Mouse (Mus musculus): ENCODE measurements around the gene Arhgap23. TPM values are rescaled to one million over a fixed set of nuclear protein-coding genes. Genes with fewer than 3 reads are reported as not detected.

The Arhgap23 gene
- polyA plus RNA-seq, 1 experiment from 2014 or later: 6.6 TPM

DNA sequence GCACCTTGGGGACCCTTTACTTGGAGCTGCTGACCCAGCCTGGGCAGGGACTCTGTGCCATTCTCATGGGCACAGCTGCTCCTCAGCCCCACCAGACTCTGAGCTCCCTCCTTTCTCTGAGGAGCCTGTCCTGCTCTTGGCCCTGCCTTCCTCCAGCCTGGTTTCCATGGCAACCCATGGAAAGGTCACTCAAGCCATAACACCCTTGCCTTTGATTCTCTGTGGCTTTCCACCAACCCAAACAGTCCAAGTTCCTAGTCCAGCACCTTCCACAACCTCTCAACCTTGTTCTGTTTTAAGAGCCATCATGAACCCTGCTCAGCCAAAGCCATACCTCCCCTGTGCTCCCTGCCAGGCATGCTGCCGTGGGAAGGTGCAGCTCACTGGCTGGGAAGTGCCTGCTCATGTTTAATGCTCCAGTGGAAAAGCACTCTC is 108.5 kb downstream of the Arhgap23 start:
- ATAC-seq (ENCODE audit: insufficient read depth): no peak
- Histone ChIP-seq H3K9me3 (replicated peaks) (no peaks in the 10 kb centered on the region), H3K9ac (no peak overlapping the region), H3K27me3 (peaks cover 59% of the 10 kb centered on the region), H3K4me2 (no peak overlapping the region), H3K4me1 (replicated peaks) (no peaks in the 10 kb centered on the region), H3K27ac (replicated peaks) (no peak overlapping the region), H3K36me3 (replicated peaks) (no peaks in the 10 kb centered on the region), H3K4me3 (replicated peaks) (no peak overlapping the region)
- WGBS (ENCODE audit: insufficient replicate concordance): 42% methylated on average over 1 of the region's 1 CpGs

DNA sequence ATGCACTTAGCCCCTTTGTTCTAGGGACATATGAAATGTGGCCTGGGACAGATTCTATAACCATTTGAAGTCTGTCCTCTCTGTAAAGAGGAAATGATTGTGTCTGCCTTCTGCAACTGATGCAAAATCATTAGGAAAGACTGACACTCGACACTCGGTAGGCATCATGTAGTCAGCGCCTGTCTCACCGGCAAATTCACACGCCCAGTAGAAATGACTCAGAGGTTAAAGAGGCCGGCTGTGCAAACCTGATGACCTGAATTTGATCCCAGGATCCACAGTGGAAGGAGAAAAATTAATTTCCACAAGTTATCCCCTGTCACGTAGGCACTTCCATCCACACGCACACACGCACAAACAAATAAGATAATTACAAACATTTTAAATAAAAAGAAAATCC is 109.0 kb downstream of the Arhgap23 start:
- no peaks in the 10 kb centered on the region for H3K4me1 ChIP-seq (replicated peaks)
- no peak overlapping the region for H3K4me3 ChIP-seq (replicated peaks)
- H3K9ac ChIP-seq: no peak overlapping the region
- no peaks in the 10 kb centered on the region for H3K9me3 ChIP-seq (replicated peaks)
- no peak overlapping the region for H3K27ac ChIP-seq (replicated peaks)
- no peaks in the 10 kb centered on the region for H3K36me3 ChIP-seq (replicated peaks)
- 59% methylated on average over 9 of the region's 9 CpGs for WGBS (ENCODE audit: insufficient replicate concordance)
- no peak for ATAC-seq (ENCODE audit: insufficient read depth)
- peaks cover 60% of the 10 kb centered on the region for H3K27me3 ChIP-seq
- no peak overlapping the region for H3K4me2 ChIP-seq

DNA sequence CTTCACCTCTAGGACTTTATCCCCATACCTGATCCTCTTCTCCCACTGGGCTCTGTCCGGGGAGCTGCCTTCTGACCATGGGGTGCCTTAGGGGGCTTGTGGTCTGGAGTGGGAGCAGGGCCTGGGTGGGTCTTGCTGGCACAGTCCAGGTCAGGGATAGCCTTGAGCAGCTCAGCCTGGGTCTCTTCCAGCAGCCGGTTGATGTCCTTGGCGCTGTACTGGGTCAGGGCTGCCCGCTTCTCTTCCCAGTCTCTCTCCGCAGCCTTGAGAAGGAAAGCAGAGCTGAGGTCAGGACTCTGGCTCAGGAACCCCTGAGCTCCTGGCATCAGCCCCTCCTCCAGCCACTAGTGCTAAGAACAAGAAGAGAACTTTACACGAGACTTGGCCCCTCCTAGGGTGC is 110.0 kb downstream of the Arhgap23 start:
- Histone ChIP-seq H3K4me3 (replicated peaks) (no peak overlapping the region), H3K9me3 (replicated peaks) (no peaks in the 10 kb centered on the region), H3K4me2 (no peak overlapping the region), H3K36me3 (replicated peaks) (no peaks in the 10 kb centered on the region), H3K4me1 (replicated peaks) (no peaks in the 10 kb centered on the region), H3K27ac (replicated peaks) (no peak overlapping the region), H3K9ac (no peak overlapping the region), H3K27me3 (peaks cover 68% of the 10 kb centered on the region)
- WGBS (ENCODE audit: insufficient replicate concordance): 69% methylated on average over 6 of the region's 6 CpGs
- ATAC-seq (ENCODE audit: insufficient read depth): no peak

DNA sequence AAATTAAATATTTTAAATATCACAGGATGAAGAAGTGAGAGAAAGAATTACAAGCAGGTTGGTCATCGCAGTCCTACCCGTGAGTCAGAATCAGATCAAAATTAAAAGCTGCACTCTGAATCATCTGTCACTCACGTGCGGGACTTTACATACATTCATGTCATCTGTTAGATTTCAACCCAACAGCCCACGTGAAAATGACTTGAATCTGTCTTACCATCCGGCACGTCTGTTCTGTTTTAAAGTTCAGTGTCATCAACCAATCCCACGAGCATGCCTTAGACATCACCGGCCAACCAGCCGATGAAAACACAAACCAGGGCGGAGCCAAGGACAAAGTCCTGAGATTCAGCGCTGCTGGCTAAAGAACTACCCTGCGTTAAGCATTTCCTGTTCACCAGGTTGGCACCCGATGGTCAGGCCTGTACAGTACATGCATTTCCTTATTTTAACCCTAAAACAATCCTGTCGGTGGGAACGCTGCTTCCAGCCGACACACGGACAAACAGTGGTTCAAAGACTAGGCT is 113.0 kb downstream of the Arhgap23 start:
- Histone ChIP-seq H3K4me3 (replicated peaks) (no peak overlapping the region), H3K36me3 (replicated peaks) (no peaks in the 10 kb centered on the region), H3K4me1 (replicated peaks) (peaks cover 19% of the 10 kb centered on the region), H3K27me3 (peaks cover 79% of the 10 kb centered on the region), H3K9ac (no peak overlapping the region), H3K9me3 (replicated peaks) (no peaks in the 10 kb centered on the region), H3K4me2 (no peak overlapping the region), H3K27ac (replicated peaks) (no peak overlapping the region)
- ATAC-seq (ENCODE audit: insufficient read depth): no peak
- WGBS (ENCODE audit: insufficient replicate concordance): 60% methylated on average over 18 of the region's 18 CpGs

DNA sequence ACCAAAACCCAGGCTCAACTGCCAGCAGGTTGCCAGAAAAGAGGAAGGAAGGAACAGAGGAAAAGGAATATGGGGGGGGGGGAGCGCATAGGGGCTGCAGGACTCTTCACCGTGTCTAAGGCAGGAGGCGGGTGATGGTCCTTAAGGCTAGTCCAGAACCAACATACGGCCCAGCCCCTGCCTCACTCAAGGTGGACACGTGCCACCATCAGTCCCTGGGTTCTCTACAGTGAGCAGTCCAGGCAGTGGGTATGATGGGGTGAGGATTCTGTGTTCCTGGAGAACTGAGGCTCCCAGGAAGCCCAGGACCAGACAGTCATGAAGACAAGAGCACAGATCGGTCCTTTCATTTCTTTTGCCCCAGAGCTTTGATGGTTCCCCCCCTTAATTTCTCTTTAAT is 114.7 kb downstream of the Arhgap23 start:
- H3K4me2 ChIP-seq: no peak overlapping the region
- no peaks in the 10 kb centered on the region for H3K36me3 ChIP-seq (replicated peaks)
- peaks cover 80% of the 10 kb centered on the region for H3K27me3 ChIP-seq
- peaks cover 26% of the 10 kb centered on the region for H3K4me1 ChIP-seq (replicated peaks)
- no peak for ATAC-seq (ENCODE audit: insufficient read depth)
- no peaks in the 10 kb centered on the region for H3K9me3 ChIP-seq (replicated peaks)
- WGBS (ENCODE audit: insufficient replicate concordance): 52% methylated on average over 6 of the region's 6 CpGs
- no peak overlapping the region for H3K27ac ChIP-seq (replicated peaks)
- no peak overlapping the region for H3K4me3 ChIP-seq (replicated peaks)
- no peak overlapping the region for H3K9ac ChIP-seq

DNA sequence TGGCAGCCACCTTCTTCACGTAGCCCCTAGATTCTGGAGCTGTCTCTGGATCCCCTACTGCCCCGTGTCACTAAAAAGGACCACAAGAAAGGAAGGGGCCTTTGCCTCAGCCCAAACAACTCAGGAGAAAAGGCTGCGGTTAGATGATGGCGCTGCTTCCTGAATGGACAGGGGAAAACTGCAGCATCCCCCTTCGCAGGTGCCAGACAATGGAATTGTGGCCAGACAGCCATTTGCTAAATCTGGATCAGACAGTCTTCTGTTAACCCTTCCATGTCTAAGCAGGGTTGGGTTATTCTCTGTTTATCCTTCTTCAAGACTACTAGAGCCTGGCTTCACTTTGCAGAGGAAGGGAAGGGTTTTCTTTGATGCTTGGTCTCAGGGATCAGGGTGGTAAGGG is 115.6 kb downstream of the Arhgap23 start:
- H3K27ac ChIP-seq (replicated peaks): no peak overlapping the region
- H3K9ac ChIP-seq: no peak overlapping the region
- 20% methylated on average over 5 of the region's 5 CpGs for WGBS (ENCODE audit: insufficient replicate concordance)
- no peaks in the 10 kb centered on the region for H3K36me3 ChIP-seq (replicated peaks)
- H3K4me2 ChIP-seq: no peak overlapping the region
- ATAC-seq (ENCODE audit: insufficient read depth): no peak
- H3K9me3 ChIP-seq (replicated peaks): no peaks in the 10 kb centered on the region
- no peak overlapping the region for H3K4me3 ChIP-seq (replicated peaks)
- H3K27me3 ChIP-seq: peaks cover 84% of the 10 kb centered on the region
- H3K4me1 ChIP-seq (replicated peaks): peaks cover 26% of the 10 kb centered on the region

DNA sequence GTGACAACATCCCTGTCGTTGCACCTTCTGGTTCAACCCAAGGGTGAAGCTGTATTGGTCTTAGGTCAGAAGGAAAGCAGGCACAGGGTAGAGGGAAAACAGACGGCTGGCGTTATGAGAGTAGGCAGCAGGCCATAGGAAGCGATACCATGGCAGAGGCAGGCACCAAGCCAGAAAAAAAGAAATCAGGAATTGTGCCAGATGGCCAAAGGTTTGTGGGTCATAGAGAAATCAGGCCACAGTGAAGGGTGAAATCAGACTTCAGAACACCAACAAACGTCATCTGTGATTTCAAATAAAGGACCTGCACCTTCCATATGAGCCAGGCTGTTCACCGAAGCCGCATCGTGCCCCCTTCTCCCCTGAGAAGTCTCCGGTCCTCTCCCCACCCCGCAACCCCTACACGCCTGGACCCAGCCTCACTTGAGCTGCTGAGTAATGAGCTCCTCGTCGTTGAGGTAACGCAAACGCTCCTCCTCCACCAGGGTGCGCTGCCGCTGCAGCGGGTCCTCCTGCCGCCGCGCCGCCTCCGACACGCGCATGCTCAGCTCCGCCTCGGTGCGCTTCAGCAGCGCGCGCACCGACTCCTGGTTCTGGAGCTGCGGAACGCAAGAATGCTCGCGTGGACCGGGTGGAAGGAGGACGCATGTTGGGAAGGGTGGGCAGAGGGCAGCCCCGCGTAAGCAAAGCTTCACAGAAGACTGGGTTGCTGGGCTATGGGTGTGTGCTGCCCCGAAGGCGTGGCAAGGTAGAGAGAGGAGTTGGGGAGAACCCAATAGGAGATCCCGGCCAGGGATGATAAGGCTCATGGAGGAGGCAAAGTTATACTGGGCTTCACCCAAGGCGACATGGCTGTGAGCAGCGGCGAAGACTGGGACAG is 116.3 kb downstream of the Arhgap23 start:
- Histone ChIP-seq H3K9ac (no peak overlapping the region), H3K4me2 (peak overlapping the region; percentile 86)

DNA sequence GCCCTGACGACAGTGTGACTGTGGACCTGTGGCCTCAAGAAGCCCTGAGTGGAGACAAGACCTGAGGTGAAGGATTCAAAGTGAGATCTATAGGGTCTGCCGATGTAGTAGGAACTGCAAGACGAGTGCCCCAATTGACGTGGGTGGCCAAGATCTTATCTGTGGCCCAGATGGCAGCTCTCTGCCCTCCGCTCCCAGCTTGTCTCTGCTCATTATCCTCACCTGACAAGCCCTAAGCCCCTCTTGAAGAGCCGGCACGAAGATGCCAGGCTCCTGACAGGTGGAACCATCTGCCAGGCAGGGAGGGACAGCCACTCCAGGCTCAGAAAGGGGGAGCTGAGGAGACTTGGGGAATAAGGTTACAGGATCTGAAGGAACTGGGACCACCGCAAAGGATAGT is 117.0 kb downstream of the Arhgap23 start:
- peak overlapping the region; percentile 57 for H3K4me3 ChIP-seq (replicated peaks)
- peaks cover 29% of the 10 kb centered on the region for H3K4me1 ChIP-seq (replicated peaks)
- H3K27me3 ChIP-seq: peaks cover 90% of the 10 kb centered on the region
- no peaks in the 10 kb centered on the region for H3K9me3 ChIP-seq (replicated peaks)
- H3K27ac ChIP-seq (replicated peaks): no peak overlapping the region
- H3K4me2 ChIP-seq: peak overlapping the region; percentile 86
- no peaks in the 10 kb centered on the region for H3K36me3 ChIP-seq (replicated peaks)
- no peak for ATAC-seq (ENCODE audit: insufficient read depth)
- 5% methylated on average over 8 of the region's 8 CpGs for whole genome bisulfite sequencing (ENCODE audit: insufficient replicate concordance)
- no peak overlapping the region for H3K9ac ChIP-seq

More for the DNA sequence above, 116.3 kb downstream of the Arhgap23 start:
- no peaks in the 10 kb centered on the region for H3K36me3 ChIP-seq (replicated peaks)
- no peak overlapping the region for H3K27ac ChIP-seq (replicated peaks)
- ATAC-seq (ENCODE audit: insufficient read depth): peak; percentile 57; the same call in 1 of the 2 replicates
- H3K27me3 ChIP-seq: peaks cover 86% of the 10 kb centered on the region
- no peaks in the 10 kb centered on the region for H3K9me3 ChIP-seq (replicated peaks)
- peaks cover 29% of the 10 kb centered on the region for H3K4me1 ChIP-seq (replicated peaks)
- WGBS (ENCODE audit: insufficient replicate concordance): 6% methylated on average over 46 of the region's 46 CpGs
- H3K4me3 ChIP-seq (replicated peaks): peak overlapping the region; percentile 57

DNA sequence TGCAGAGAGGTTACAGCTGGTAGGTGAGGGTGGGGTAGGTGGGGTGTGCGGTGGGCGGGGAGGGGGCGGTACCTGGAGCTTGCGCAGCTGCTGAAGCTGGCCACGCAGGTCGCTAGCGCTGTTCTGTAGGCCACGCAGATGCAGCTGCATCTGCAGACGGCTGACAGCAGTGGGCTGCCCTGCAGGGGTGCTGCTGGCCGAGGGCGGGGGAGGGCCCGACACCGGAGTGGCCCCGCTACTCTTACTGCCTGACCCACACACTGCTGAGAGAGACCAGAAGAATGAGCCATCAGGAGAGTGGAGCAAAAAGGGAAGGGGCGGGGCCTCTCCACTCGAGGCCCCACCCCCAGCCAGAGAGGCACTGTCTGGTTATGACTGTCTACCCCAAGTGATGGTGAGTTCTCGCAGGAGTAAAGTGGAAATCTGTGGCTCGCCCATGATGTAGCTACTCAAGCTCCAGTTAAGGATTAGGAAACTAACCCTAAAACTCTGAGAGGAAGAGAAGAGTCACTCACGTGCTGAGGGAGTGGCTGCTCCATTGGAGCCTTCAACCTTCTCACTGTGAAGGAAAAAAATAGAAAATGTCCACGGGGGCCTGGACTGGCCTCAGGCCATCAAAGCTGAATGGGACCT is 117.7 kb downstream of the Arhgap23 start:
- under 1% methylated on average over 20 of the region's 20 CpGs for WGBS (ENCODE audit: insufficient replicate concordance)
- Histone ChIP-seq H3K27ac (replicated peaks) (no peak overlapping the region), H3K27me3 (peaks cover 91% of the 10 kb centered on the region), H3K9ac (no peak overlapping the region), H3K4me1 (replicated peaks) (peaks cover 29% of the 10 kb centered on the region), H3K36me3 (replicated peaks) (no peaks in the 10 kb centered on the region), H3K9me3 (replicated peaks) (no peaks in the 10 kb centered on the region), H3K4me2 (peak overlapping the region; percentile 86), H3K4me3 (replicated peaks) (peak overlapping the region; percentile 26; the same call in 1 of the 2 replicates)
- ATAC-seq (ENCODE audit: insufficient read depth): no peak; the same call in 1 of the 2 replicates

DNA sequence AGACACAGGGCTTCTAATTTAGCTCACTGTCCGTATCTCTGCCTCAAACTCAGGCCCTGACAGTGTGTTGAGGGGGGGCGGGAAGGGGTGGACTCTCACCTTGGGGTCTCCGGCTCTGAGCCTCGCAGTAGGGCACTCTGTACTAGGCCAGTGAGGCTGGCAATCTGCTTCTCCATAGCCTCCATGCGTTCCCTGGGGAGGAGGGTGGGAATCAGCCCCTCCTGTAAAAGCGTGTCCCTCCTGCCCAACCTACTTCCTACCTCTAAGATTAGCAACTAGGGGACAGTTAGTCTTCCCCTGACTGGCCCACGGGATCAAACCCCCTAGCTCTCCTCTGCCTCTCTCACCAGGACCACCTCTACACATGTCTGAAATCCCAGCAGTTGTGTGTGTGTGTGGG is 118.3 kb downstream of the Arhgap23 start:
- no peak overlapping the region for H3K4me3 ChIP-seq (replicated peaks)
- peaks cover 29% of the 10 kb centered on the region for H3K4me1 ChIP-seq (replicated peaks)
- peaks cover 94% of the 10 kb centered on the region for H3K27me3 ChIP-seq
- no peak overlapping the region for H3K9ac ChIP-seq
- H3K36me3 ChIP-seq (replicated peaks): no peaks in the 10 kb centered on the region
- no peak overlapping the region for H3K27ac ChIP-seq (replicated peaks)
- no peak overlapping the region for H3K4me2 ChIP-seq
- 15% methylated on average over 7 of the region's 7 CpGs for WGBS (ENCODE audit: insufficient replicate concordance)
- H3K9me3 ChIP-seq (replicated peaks): no peaks in the 10 kb centered on the region
- no peak for ATAC-seq (ENCODE audit: insufficient read depth)

Measured in liver, embryonic 15.5 days (tissue).